Mouse (Mus musculus) kidney, adult 8-10 months (tissue): ENCODE results near the gene Lamb1.
A peak's percentile ranks its signal among the peaks of the same experiment; 100 is the strongest.

Experiments used
- DNase-seq, 2 experiments: peaks; one replicate each; pipeline ENCODE4 v3.0.0; 2022

Gene Lamb1

GRCm38 (mm10) chr12:31290951-31291350, 25.9 kb downstream of the Lamb1 start:
- DNase-seq, result no peak

- no peak for DNase-seq
Measured at GRCm38 (mm10) chr12:31293361-31294142, 28.5 kb downstream of the Lamb1 start.

- peak in 1 of 2 experiments; percentile 41 for DNase-seq
Measured at GRCm38 (mm10) chr12:31294526-31294925, 29.5 kb downstream of the Lamb1 start.

GRCm38 (mm10) chr12:31294996-31295395, 30.0 kb downstream of the Lamb1 start:
- DNase-seq, result no peak

- DNase-seq, result no peak
Measured at GRCm38 (mm10) chr12:31295505-31295904, 30.5 kb downstream of the Lamb1 start.

- DNase-seq, result peak; percentile 45 to 52
Measured at GRCm38 (mm10) chr12:31296097-31296496, 31.1 kb downstream of the Lamb1 start.

- DNase-seq, result peak in 1 of 2 experiments; percentile 45
Measured at GRCm38 (mm10) chr12:31298122-31298521, 33.1 kb downstream of the Lamb1 start.

GRCm38 (mm10) chr12:31298530-31298929, 33.5 kb downstream of the Lamb1 start:
- DNase-seq, result peak in 1 of 2 experiments; percentile 35

GRCm38 (mm10) chr12:31299126-31299525, 34.1 kb downstream of the Lamb1 start:
- DNase-seq, result no peak

- no peak for DNase-seq
Measured at GRCm38 (mm10) chr12:31299676-31300197, 34.7 kb downstream of the Lamb1 start.

GRCm38 (mm10) chr12:31300276-31300675, 35.2 kb downstream of the Lamb1 start:
- no peak for DNase-seq

- DNase-seq, result no peak
Measured at GRCm38 (mm10) chr12:31302266-31302665, 37.2 kb downstream of the Lamb1 start.

GRCm38 (mm10) chr12:31302766-31303511, 37.9 kb downstream of the Lamb1 start:
- DNase-seq, result no peak

- no peak for DNase-seq
Measured at GRCm38 (mm10) chr12:31306075-31306675, 41.1 kb downstream of the Lamb1 start.

- no peak for DNase-seq
Measured at GRCm38 (mm10) chr12:31307011-31307410, 42.0 kb downstream of the Lamb1 start.

GRCm38 (mm10) chr12:31307756-31308155, 42.7 kb downstream of the Lamb1 start:
- no peak for DNase-seq

GRCm38 (mm10) chr12:31310687-31311086, 45.7 kb downstream of the Lamb1 start:
- DNase-seq, result no peak

- DNase-seq, result no peak
Measured at GRCm38 (mm10) chr12:31311671-31312265, 46.7 kb downstream of the Lamb1 start.

GRCm38 (mm10) chr12:31312281-31312680, 47.2 kb downstream of the Lamb1 start:
- DNase-seq, result no peak

- no peak for DNase-seq
Measured at GRCm38 (mm10) chr12:31313136-31313535, 48.1 kb downstream of the Lamb1 start.

- no peak for DNase-seq
Measured at GRCm38 (mm10) chr12:31314310-31314709, 49.3 kb downstream of the Lamb1 start.

- DNase-seq, result no peak
Measured at GRCm38 (mm10) chr12:31315961-31316360, 50.9 kb downstream of the Lamb1 start.
